Mouse (Mus musculus) heart, postnatal 0 days (tissue): Measurements from ENCODE around the gene Sar1a. TPM values are rescaled to one million over a fixed set of nuclear protein-coding genes. Genes with fewer than 3 reads are reported as not detected.

ENCODE experiments used
- ATAC-seq: fragments of 200-750 bp; cut with Nextera tagmentation; 2 replicates; pipeline ENCODE4 v1.8.0; 2017; ENCODE audit warnings: low read depth, moderate number of reproducible peaks, moderate library complexity; ENCODE audit not compliant: insufficient read depth
- DNase-seq: peaks from one replicate; pipeline ENCODE4 v3.0.0-alpha.2; 2016; ENCODE audit warnings: low spot score
- H3K27ac ChIP-seq: fragments of 300-500 bp; sonication (generic); 2 replicates; pipeline ENCODE4 v1.5.1; 2014; ENCODE audit warnings: low read depth, mild to moderate bottlenecking
- H3K27me3 ChIP-seq: fragments of 300-500 bp; sonication (generic); 2 replicates; pipeline ENCODE4 v1.6.1; 2014; ENCODE audit warnings: low read length, mixed read lengths; ENCODE audit not compliant: control insufficient read depth, insufficient read depth
- H3K36me3 ChIP-seq: fragments of 300-500 bp; sonication (generic); replicated peaks from 2 replicates; pipeline ENCODE4 v1.6.1; 2014; ENCODE audit warnings: low read length, mixed read lengths; ENCODE audit not compliant: control insufficient read depth, insufficient read depth
- H3K4me1 ChIP-seq: fragments of 300-500 bp; sonication (generic); 2 replicates; pipeline ENCODE4 v1.6.1; 2014; ENCODE audit warnings: antibody characterized with exemption; ENCODE audit not compliant: control insufficient read depth, insufficient read depth
- H3K4me2 ChIP-seq: fragments of 300-500 bp; sonication (generic); 2 replicates; pipeline ENCODE4 v1.6.1; 2014; ENCODE audit warnings: low read depth, mild to moderate bottlenecking, low read length, moderate library complexity
- H3K4me3 ChIP-seq: fragments of 300-500 bp; sonication (generic); 2 replicates; pipeline ENCODE4 v1.5.1; 2014; ENCODE audit warnings: low read depth, low read length
- H3K9ac ChIP-seq: fragments of 300-500 bp; sonication (generic); replicated peaks from 2 replicates; pipeline ENCODE4 v1.6.1; 2014; ENCODE audit warnings: low read depth, low read length, mixed read lengths
- H3K9me3 ChIP-seq: fragments of 300-500 bp; sonication (generic); replicated peaks from 2 replicates; pipeline ENCODE4 v1.6.1; 2016; ENCODE audit warnings: low read length; ENCODE audit not compliant: control insufficient read depth
- CTCF ChIP-seq: IDR thresholded peaks from 2 replicates; pipeline ENCODE4 v1.5.1; 2016; ENCODE audit warnings: antibody characterized with exemption, control low read depth, low read depth
- EP300 ChIP-seq: IDR thresholded peaks from 2 replicates; pipeline ENCODE4 v1.6.1; 2016; ENCODE audit warnings: antibody characterized with exemption, low read depth
- WGBS: fragments of 180-500 bp; shearing (Covaris S2); extraction: QIAGEN DNeasy Blood & Tissue Kit; methylation state at CpG from one replicate; pipeline ENCODE4 v1.1.7; 2014; 5-methylcytosine and 5-hydroxymethylcytosine counted together
- polyA plus RNA-seq: library from polyadenylated mRNA; unstranded; fragments of >200 nt; fragmentation: Nextera tagmentation; extraction: Ambion mirVana; gene quantifications from 2 replicates; pipeline ENCODE4 v1.2.1, GENCODE M21; 2015
- total RNA-seq: library from RNA; depleted of rRNA; stranded (reverse); fragments of >200 nt; gene quantifications from 2 replicates; pipeline ENCODE4 v1.2.3, GENCODE M21; 2014; ENCODE audit warnings: low replicate concordance

The Sar1a gene
- total and polyA plus RNA-seq, 2 experiments from 2014 or later: 137 to 151 TPM

DNA sequence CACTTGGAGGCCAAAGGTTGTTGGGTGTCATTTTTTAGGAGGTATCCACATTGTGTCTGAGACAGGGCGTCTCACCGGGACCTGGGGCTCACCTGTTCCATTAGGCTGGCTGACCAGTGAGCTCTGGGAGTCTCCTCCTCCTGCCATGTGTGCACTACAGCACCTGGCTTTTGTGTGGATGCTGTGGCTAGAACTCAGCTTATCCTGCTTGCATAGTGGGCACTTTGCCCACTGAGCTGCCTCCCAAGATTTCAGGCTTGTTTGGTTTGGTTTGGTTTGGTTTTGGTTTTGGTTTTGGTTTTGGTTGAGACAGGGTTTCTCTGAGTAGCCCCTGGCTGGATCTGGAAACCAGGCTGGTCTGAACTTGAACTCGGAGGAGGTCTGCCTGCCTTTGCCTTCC is 42.1 kb downstream of the Sar1a start:
- ATAC-seq: no peak
- H3K27me3 ChIP-seq: no peaks in the 10 kb centered on the region
- H3K4me3 ChIP-seq: no peak overlapping the region
- no peaks in the 10 kb centered on the region; the same call in 1 of the 2 replicates for H3K4me1 ChIP-seq
- 0 out of 2 replicates have a peak, but pooled peaks cover 5% of the 10 kb centered on the region for H3K36me3 ChIP-seq
- no peak overlapping the region for H3K27ac ChIP-seq
- no peak for DNase-seq
- H3K9me3 ChIP-seq: no peaks in the 10 kb centered on the region
- no peak overlapping the region for H3K9ac ChIP-seq
- no peak overlapping the region for H3K4me2 ChIP-seq
- TF ChIP-seq CTCF: no peak
- 89% methylated on average over 3 of the region's 3 CpGs for whole genome bisulfite sequencing

DNA sequence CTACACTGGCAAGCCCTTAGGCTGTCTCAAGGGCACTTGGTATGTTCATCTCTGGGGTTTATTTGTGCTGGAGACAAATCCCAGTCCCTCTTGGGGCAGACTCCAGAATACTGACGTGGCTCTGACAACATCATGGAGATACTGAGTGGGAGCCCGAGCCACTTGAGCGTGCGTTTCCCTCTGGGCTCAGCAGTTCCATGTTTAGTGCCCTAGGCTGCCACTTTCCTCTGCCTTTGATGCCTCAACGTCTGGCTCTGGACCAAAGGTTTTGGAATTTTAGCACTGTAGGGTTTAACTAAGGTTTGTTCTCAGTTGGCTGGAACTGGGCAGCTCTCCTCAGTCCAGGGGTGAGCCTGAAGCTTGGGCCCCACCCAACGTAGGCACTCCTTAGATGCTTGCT is 43.2 kb downstream of the Sar1a start:
- peak; percentile 82 for ATAC-seq
- WGBS: 46% methylated on average over 6 of the region's 6 CpGs
- peak; percentile 53 for DNase-seq

DNA sequence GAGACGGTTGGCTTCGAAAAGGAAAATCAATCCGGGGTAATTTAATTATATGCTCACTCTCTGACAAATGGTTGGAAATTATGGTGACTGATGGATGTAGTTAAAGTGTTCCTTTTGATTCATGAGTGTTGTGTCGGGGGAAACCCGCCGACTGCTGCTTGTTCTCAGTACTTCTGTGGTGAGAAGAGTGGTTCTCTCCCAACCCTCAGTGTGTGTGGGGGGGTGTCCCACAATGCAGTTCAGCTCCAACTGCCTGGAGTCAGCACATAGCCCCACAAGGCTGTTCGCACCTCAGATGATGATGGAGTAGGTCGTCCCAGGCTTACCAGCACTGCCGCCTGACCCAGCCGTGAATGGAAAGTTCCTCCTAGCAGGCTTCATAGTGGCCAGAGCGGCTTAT is 49.1 kb downstream of the Sar1a start:
- Histone ChIP-seq H3K36me3 (peaks cover 34% of the 10 kb centered on the region), H3K4me2 (no peak overlapping the region), H3K27me3 (no peaks in the 10 kb centered on the region), H3K4me3 (no peak overlapping the region), H3K27ac (no peak overlapping the region), H3K9ac (no peak overlapping the region), H3K4me1 (no peaks in the 10 kb centered on the region), H3K9me3 (no peaks in the 10 kb centered on the region)
- DNase-seq (no peak), ATAC-seq (no peak)
- WGBS: 81% methylated on average over 11 of the region's 11 CpGs
- TF ChIP-seq CTCF (no peak), EP300 (no peak)

More for the DNA sequence above, 43.2 kb downstream of the Sar1a start:
- peaks cover 15% of the 10 kb centered on the region for H3K36me3 ChIP-seq
- peak overlapping the region; percentile 68 for H3K27ac ChIP-seq
- H3K9ac ChIP-seq: no peak overlapping the region
- H3K27me3 ChIP-seq: no peaks in the 10 kb centered on the region
- no peaks in the 10 kb centered on the region; the same call in 1 of the 2 replicates for H3K4me1 ChIP-seq
- H3K4me3 ChIP-seq: no peak overlapping the region
- TF ChIP-seq EP300 (no peak), CTCF (no peak)
- H3K4me2 ChIP-seq: no peak overlapping the region
- H3K9me3 ChIP-seq: no peaks in the 10 kb centered on the region

DNA sequence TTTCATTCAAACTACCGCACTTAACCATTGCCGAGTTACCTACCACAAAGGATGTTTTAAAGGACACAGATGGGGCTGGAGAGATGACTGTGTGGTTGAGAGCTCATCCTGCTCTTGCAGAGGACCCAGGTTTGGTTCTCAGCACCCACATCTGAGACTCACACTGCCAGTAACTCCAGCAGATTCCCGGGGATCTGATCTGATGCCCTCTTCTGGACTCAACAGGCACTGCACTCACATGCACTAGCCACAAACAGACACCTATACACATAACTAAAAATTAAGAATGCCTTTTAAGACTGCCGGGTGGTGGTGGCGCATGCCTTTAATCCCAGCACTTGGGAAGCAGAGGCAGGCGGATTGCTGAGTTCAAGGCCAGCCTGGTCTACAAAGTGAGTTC is 50.1 kb downstream of the Sar1a start:
- H3K9ac ChIP-seq: no peak overlapping the region
- H3K36me3 ChIP-seq: peaks cover 34% of the 10 kb centered on the region
- H3K27me3 ChIP-seq: no peaks in the 10 kb centered on the region
- H3K4me3 ChIP-seq: no peak overlapping the region
- H3K27ac ChIP-seq: no peak overlapping the region
- ATAC-seq (no peak), DNase-seq (no peak)
- H3K9me3 ChIP-seq: no peaks in the 10 kb centered on the region
- WGBS: 95% methylated on average over 6 of the region's 6 CpGs
- TF ChIP-seq EP300 (no peak), CTCF (no peak)
- no peak overlapping the region for H3K4me2 ChIP-seq
- H3K4me1 ChIP-seq: no peaks in the 10 kb centered on the region

DNA sequence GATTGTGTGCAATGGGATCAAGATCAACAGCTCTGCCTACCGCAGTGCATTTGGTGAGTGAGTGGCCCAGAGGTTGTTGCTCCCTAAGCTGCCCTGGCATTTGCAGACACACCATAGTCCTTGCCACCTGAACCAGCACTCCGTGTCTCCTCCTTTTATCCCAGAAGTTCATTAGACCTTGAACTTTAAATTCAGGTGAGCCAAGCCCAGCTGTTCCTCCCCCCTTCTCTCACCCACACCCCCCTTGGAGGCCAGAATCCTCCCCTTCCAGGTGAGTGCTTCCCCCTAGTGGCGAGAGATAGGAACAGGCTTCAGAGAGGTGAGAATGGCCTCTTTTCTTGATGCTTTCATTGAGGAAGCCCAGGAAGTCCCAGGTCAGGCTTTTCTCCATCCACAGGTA is 54.3 kb downstream of the Sar1a start:
- no peaks in the 10 kb centered on the region for H3K27me3 ChIP-seq
- H3K9ac ChIP-seq: no peak overlapping the region
- H3K36me3 ChIP-seq: peaks cover 28% of the 10 kb centered on the region
- H3K4me2 ChIP-seq: no peak overlapping the region
- no peaks in the 10 kb centered on the region for H3K9me3 ChIP-seq
- no peak overlapping the region for H3K4me3 ChIP-seq
- no peaks in the 10 kb centered on the region for H3K4me1 ChIP-seq
- H3K27ac ChIP-seq: no peak overlapping the region
- 53% methylated on average over 3 of the region's 3 CpGs for WGBS
- peak; percentile 44 for DNase-seq
- TF ChIP-seq EP300 (no peak), CTCF (peak; percentile 84)
- ATAC-seq: peak; percentile 53; the same call in 1 of the 2 replicates

DNA sequence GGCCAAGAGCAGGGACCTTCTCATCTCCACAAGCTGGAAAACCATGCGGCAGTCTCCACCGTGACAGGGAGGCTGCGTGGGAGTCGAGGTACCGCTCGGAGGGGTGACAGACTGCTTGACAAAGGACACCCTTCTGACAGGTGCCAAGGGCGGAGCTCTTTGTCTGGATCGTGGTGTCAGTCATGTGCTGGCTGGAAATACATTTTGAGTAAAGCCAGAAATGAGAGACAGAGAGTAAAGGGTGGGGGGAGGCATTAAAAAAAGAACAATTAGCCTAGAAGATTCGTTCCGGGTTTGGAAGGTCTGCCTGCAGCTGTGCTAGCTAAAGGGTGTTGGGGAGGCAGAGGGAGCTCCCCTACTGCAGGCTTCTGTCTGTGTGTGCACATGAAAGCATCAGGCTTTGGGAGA is 56.6 kb downstream of the Sar1a start:
- ATAC-seq: no peak
- TF ChIP-seq CTCF (no peak), EP300 (no peak)
- Histone ChIP-seq H3K36me3 (peaks cover 35% of the 10 kb centered on the region), H3K27me3 (no peaks in the 10 kb centered on the region), H3K27ac (no peak overlapping the region), H3K9me3 (no peaks in the 10 kb centered on the region), H3K4me3 (no peak overlapping the region), H3K9ac (no peak overlapping the region), H3K4me2 (no peak overlapping the region), H3K4me1 (no peaks in the 10 kb centered on the region)
- WGBS: 59% methylated on average over 10 of the region's 10 CpGs
- no peak for DNase-seq
